ENCODE assay signal across 19 mouse cellular contexts in genomic region chr10:126865284-126865683, GRCm38 (mm10). TPM values are rescaled to one million over a fixed set of nuclear protein-coding genes. Genes with fewer than 3 reads are reported as not detected.
DNase-seq lines count a peak whose midpoint lies in the region; ATAC-seq lines count a peak whose summit lies in the region.
"Had no signal": no experiment of that assay in that cellular context is flagged by ENCODE, and none has a peak within 500 bp of the region (broad histone marks: within the 10 kb centered on the region; RNA-seq: fewer than 3 reads in every experiment).

No protein-coding gene starts in this region.

- DNase-seq in A20 (ENCODE audit: low read depth, low spot score), result peak; percentile 81
- DNase-seq in B cell, adult 2 months, result peak; percentile 15 to 26
- DNase-seq in gastrocnemius, adult 8-10 months (ENCODE audit: low spot score in 2 of 2), result no peak
- no peak for DNase-seq in testis, postnatal 10 days (ENCODE audit: low spot score)
- DNase-seq in cerebellum, adult 8-10 months, result no peak
- DNase-seq: adrenal gland, adult 2 months; adrenal gland, postnatal 14 days; cerebellum, adult 11 months; cerebellum, adult 9-10 months; cerebellum, postnatal 14 days; forebrain, postnatal 0 days; gastrocnemius, adult 2 months; gastrocnemius, postnatal 36 days; heart, adult 11 months had no signal

- ATAC-seq in granulocyte monocyte progenitor cell, adult 5-6 weeks (replicated peaks; ENCODE audit: poor library complexity, severe bottlenecking), result peak; percentile 67
- ATAC-seq in neutrophil, adult 5-6 weeks (ENCODE audit: extremely low read depth, insufficient number of reproducible peaks, low FRiP score, poor library complexity, severe bottlenecking), result peak; percentile 79
- ATAC-seq: forebrain, embryonic 14.5 days; forebrain, postnatal 0 days; hindbrain, embryonic 16.5 days; intestine, embryonic 15.5 days had no signal

RNA-seq across cellular contexts. Expression of gene Atp23, which starts 35.9 kb away (rescaled TPM):
- total RNA-seq in granulocyte monocyte progenitor cell, adult 5-6 weeks (2014; fragmentation: Nextera tagmentation), result 19.0 and 20.2 TPM in 2 replicates
- total RNA-seq in granulocyte monocyte progenitor cell, adult 5-6 weeks (2017), result 12.8 and 15.7 TPM in 2 replicates
- 3.8 and 6.2 TPM in 2 replicates for total RNA-seq in neutrophil, adult 5-6 weeks (2017)
- 1 to 10 TPM; 1.4 to 2.5 (median 1.4) TPM for total RNA-seq in gastrocnemius, adult 8-10 months (2022)

Comparison
In these comparisons a context has a peak if more than half of its experiments do, and no peak if none do; other contexts are left out.
1. DNase-seq: peak in A20 (single experiment) and B cell, adult 2 months (2 of 2); none in gastrocnemius, adult 8-10 months (0 of 2), testis, postnatal 10 days (single experiment) and cerebellum, adult 8-10 months (single experiment).